Mouse (Mus musculus) heart, postnatal 0 days (tissue): ENCODE results near the gene Grm8. TPM values are rescaled to one million over a fixed set of nuclear protein-coding genes. Genes with fewer than 3 reads are reported as not detected.

Experiments used
- ATAC-seq: fragments of 200-750 bp; cut with Nextera tagmentation; 2 replicates; pipeline ENCODE4 v1.8.0; 2017; ENCODE audit warnings: low read depth, moderate number of reproducible peaks, moderate library complexity; ENCODE audit not compliant: insufficient read depth
- DNase-seq: peaks from one replicate; pipeline ENCODE4 v3.0.0-alpha.2; 2016; ENCODE audit warnings: low spot score
- H3K27ac ChIP-seq: fragments of 300-500 bp; sonication (generic); 2 replicates; pipeline ENCODE4 v1.5.1; 2014; ENCODE audit warnings: low read depth, mild to moderate bottlenecking
- H3K27me3 ChIP-seq: fragments of 300-500 bp; sonication (generic); 2 replicates; pipeline ENCODE4 v1.6.1; 2014; ENCODE audit warnings: low read length, mixed read lengths; ENCODE audit not compliant: control insufficient read depth, insufficient read depth
- H3K36me3 ChIP-seq: fragments of 300-500 bp; sonication (generic); replicated peaks from 2 replicates; pipeline ENCODE4 v1.6.1; 2014; ENCODE audit warnings: low read length, mixed read lengths; ENCODE audit not compliant: control insufficient read depth, insufficient read depth
- H3K4me1 ChIP-seq: fragments of 300-500 bp; sonication (generic); 2 replicates; pipeline ENCODE4 v1.6.1; 2014; ENCODE audit warnings: antibody characterized with exemption; ENCODE audit not compliant: control insufficient read depth, insufficient read depth
- H3K4me2 ChIP-seq: fragments of 300-500 bp; sonication (generic); 2 replicates; pipeline ENCODE4 v1.6.1; 2014; ENCODE audit warnings: low read depth, mild to moderate bottlenecking, low read length, moderate library complexity
- H3K4me3 ChIP-seq: fragments of 300-500 bp; sonication (generic); 2 replicates; pipeline ENCODE4 v1.5.1; 2014; ENCODE audit warnings: low read depth, low read length
- H3K9ac ChIP-seq: fragments of 300-500 bp; sonication (generic); replicated peaks from 2 replicates; pipeline ENCODE4 v1.6.1; 2014; ENCODE audit warnings: low read depth, low read length, mixed read lengths
- H3K9me3 ChIP-seq: fragments of 300-500 bp; sonication (generic); replicated peaks from 2 replicates; pipeline ENCODE4 v1.6.1; 2016; ENCODE audit warnings: low read length; ENCODE audit not compliant: control insufficient read depth
- CTCF ChIP-seq: IDR thresholded peaks from 2 replicates; pipeline ENCODE4 v1.5.1; 2016; ENCODE audit warnings: antibody characterized with exemption, control low read depth, low read depth
- EP300 ChIP-seq: IDR thresholded peaks from 2 replicates; pipeline ENCODE4 v1.6.1; 2016; ENCODE audit warnings: antibody characterized with exemption, low read depth
- WGBS: fragments of 180-500 bp; shearing (Covaris S2); extraction: QIAGEN DNeasy Blood & Tissue Kit; methylation state at CpG from one replicate; pipeline ENCODE4 v1.1.7; 2014; 5-methylcytosine and 5-hydroxymethylcytosine counted together
- polyA plus RNA-seq: library from polyadenylated mRNA; unstranded; fragments of >200 nt; fragmentation: Nextera tagmentation; extraction: Ambion mirVana; gene quantifications from 2 replicates; pipeline ENCODE4 v1.2.1, GENCODE M21; 2015
- total RNA-seq: library from RNA; depleted of rRNA; stranded (reverse); fragments of >200 nt; gene quantifications from 2 replicates; pipeline ENCODE4 v1.2.3, GENCODE M21; 2014; ENCODE audit warnings: low replicate concordance

Gene Grm8
- total and polyA plus RNA-seq, 2 experiments from 2014 or later = not detected

DNA sequence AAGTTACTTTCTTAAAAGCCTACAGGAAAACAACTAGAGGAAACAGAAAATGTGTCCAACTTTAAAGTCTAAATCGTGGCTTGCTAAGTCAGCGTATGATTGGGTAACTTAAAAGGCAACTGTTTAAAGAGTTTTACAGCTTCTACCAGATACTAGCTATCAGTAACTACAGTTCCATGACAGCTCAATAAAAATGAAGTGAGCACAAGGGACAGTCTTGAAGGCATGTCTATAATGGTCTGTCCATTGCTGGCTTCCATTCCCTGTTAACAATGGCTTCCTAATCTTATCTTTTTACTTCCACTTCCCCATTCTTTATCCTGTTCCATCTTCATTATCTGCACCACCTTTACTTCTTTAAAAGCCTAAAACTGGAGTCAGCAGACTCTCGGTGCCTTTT, 353.6 kb downstream of the Grm8 start:
- no peak for TF ChIP-seq CTCF
- TF ChIP-seq EP300 = no peak

DNA sequence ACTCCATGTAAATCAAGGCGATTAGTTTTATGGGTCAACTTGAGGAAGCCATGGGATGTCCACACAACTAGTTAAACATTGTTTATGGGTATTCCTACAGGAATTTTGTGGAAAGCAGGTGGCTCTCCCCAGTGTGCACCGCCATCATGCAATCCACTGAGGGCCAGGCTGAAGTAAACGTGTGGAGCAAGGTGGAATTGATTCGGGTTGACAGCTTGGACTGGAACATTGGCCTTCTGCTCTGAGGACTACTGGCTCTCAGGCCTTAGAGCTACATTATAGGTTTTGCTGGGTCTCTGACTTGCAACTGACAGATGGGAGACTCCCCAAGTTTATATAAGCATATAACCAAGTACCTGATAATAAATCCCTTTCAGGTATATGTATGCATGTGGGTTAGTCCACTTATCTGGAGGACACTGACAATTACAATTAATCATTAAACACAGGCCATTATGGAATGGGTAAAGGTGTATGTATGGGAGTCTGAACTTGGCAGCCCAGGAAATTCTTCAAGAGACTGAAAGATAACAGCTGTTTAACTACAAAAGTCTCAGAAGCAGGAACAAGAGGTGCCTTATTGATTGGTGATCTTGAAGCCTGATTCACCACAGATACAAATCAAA, 359.2 kb downstream of the Grm8 start:
- Histone ChIP-seq H3K27ac (no peak overlapping the region), H3K4me2 (no peak overlapping the region), H3K9me3 (no peaks in the 10 kb centered on the region), H3K27me3 (no peaks in the 10 kb centered on the region), H3K4me1 (no peaks in the 10 kb centered on the region), H3K4me3 (no peak overlapping the region), H3K9ac (no peak overlapping the region), H3K36me3 (no peaks in the 10 kb centered on the region)
- DNase-seq (no peak), ATAC-seq (no peak)
- no peak for TF ChIP-seq CTCF
- no peak for TF ChIP-seq EP300
- 72% methylated on average over 4 of the region's 4 CpGs for WGBS

More for the DNA sequence above, 353.6 kb downstream of the Grm8 start:
- ATAC-seq (no peak), DNase-seq (no peak)
- Histone ChIP-seq H3K27me3 (no peaks in the 10 kb centered on the region), H3K9ac (no peak overlapping the region), H3K4me3 (no peak overlapping the region), H3K36me3 (no peaks in the 10 kb centered on the region), H3K4me2 (no peak overlapping the region), H3K9me3 (no peaks in the 10 kb centered on the region), H3K4me1 (no peaks in the 10 kb centered on the region), H3K27ac (no peak overlapping the region)
- 67% methylated on average over 3 of the region's 3 CpGs for WGBS

DNA sequence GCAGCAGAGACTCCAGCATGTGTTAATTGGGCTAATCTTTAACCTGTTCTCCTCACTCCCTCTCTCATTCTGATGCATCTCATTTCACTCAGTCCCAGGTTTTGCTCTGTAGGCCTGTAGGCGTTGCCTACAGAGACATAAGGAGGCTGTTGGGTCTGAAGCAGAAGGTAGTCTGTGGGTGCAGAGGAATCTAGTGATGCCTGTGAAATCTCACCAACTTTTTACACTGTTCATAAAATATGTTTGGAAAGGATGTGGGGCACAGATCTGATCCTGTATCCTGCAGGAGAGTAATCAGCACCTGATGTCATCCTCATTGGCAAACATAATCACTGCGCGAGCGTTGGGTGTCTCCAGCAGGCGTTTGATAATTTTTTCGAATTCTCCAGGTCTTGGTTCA, 372.9 kb downstream of the Grm8 start:
- no peak for DNase-seq
- no peaks in the 10 kb centered on the region for H3K36me3 ChIP-seq
- H3K4me3 ChIP-seq = no peak overlapping the region
- H3K27me3 ChIP-seq = no peaks in the 10 kb centered on the region
- WGBS = 79% methylated on average over 6 of the region's 6 CpGs
- H3K9me3 ChIP-seq = no peaks in the 10 kb centered on the region
- no peaks in the 10 kb centered on the region for H3K4me1 ChIP-seq
- H3K27ac ChIP-seq = no peak overlapping the region
- ATAC-seq = no peak
- TF ChIP-seq CTCF = no peak
- TF ChIP-seq EP300 = no peak
- no peak overlapping the region for H3K9ac ChIP-seq
- no peak overlapping the region for H3K4me2 ChIP-seq

DNA sequence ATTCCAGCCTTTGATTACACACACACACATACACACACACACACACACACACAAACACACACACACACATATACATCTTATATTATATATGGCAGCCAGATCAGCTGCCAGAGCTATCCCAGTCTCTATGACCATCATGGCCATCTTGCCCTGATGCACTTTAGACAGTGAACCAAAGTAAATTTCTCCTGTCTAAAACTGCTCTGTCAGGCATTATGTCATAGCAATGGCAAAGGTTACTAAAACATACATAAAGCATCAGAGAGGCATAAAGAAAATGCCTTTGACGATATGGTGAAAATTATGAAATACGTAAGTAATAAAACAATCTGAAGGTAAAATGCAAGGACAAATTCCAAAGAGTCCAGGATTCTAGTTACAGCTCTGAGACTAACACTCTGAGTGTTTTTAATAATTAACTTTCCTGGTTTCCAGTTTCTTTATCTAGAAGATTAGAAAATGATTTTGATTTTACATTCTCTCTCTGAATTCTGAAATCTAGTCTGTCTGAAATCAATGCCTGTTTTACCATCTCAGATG, 381.6 kb downstream of the Grm8 start:
- Histone ChIP-seq H3K27me3 (no peaks in the 10 kb centered on the region), H3K36me3 (no peaks in the 10 kb centered on the region), H3K9me3 (no peaks in the 10 kb centered on the region), H3K4me2 (no peak overlapping the region), H3K9ac (no peak overlapping the region), H3K27ac (no peak overlapping the region), H3K4me3 (no peak overlapping the region), H3K4me1 (no peaks in the 10 kb centered on the region)
- 86% methylated on average over 2 of the region's 2 CpGs for WGBS
- ATAC-seq = no peak
- TF ChIP-seq EP300 = no peak
- TF ChIP-seq CTCF = no peak
- no peak for DNase-seq

DNA sequence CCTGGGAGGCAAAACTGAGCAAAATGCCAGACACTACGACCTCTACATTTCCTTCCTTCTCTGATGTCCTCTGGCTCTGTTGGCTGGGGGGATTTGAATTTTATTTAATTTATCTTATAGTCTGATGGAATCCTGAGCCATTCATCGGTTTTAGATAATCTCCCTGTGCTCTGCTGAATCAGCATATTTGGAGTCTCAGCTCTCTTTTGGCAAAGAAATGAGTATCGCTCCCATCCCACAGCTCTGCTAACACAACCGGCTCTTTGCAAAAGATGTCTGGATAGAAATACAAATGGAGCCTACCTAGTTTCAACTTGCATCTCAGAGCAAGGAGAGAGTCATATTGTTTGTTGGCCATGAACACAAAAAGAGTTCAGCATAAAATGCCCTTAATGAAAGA, 388.5 kb downstream of the Grm8 start:
- no peaks in the 10 kb centered on the region for H3K9me3 ChIP-seq
- no peak overlapping the region for H3K4me3 ChIP-seq
- TF ChIP-seq CTCF (no peak), EP300 (no peak)
- no peak overlapping the region for H3K27ac ChIP-seq
- no peaks in the 10 kb centered on the region for H3K27me3 ChIP-seq
- no peaks in the 10 kb centered on the region for H3K4me1 ChIP-seq
- DNase-seq = no peak
- WGBS = 70% methylated on average over 4 of the region's 4 CpGs
- no peak overlapping the region for H3K9ac ChIP-seq
- no peak overlapping the region for H3K4me2 ChIP-seq
- H3K36me3 ChIP-seq = no peaks in the 10 kb centered on the region
- no peak for ATAC-seq

DNA sequence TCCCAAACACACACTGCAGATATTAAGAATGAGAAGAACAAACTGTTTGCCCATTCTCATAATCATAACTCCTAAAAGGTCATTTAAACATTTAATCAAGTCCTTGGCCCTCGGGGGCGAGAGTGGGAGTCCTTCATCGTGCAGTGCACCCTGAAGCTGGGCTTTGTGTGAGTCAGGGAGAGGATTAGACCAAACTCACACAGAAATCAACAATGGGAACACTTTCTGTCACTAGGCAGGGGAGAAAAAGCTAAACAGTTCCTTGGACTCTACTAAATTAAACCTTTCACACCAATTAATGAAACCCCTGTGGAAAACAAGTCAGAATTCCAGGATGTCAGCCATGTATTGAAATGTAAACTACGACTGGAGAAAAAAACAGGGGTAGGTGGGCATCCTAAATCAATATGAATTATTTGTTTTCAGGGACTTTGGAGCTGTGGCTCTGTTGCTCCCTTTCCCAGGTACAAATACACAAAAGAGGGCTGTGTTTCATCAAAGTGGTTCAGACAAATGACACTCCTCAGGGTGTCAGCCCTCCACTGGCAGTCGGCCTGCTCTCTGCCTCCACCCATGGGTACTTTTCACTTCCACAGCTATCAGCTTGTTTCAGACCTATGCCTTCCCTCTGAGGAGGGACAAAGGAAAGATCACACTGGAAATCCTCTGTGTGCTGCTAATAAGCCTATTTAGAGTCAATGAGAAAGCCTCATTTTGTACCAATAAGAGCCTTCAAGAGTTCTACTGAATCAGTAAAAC, 389.1 kb downstream of the Grm8 start:
- ATAC-seq (no peak), DNase-seq (no peak)
- TF ChIP-seq EP300 = no peak
- TF ChIP-seq CTCF = no peak
- Histone ChIP-seq H3K4me1 (no peaks in the 10 kb centered on the region), H3K36me3 (no peaks in the 10 kb centered on the region), H3K27me3 (no peaks in the 10 kb centered on the region), H3K9me3 (no peaks in the 10 kb centered on the region), H3K4me3 (no peak overlapping the region), H3K4me2 (no peak overlapping the region), H3K9ac (no peak overlapping the region), H3K27ac (no peak overlapping the region)
- WGBS = 41% methylated on average over 5 of the region's 5 CpGs
